ENCODE assay signal across 10 mouse cellular contexts in the genomic region with DNA sequence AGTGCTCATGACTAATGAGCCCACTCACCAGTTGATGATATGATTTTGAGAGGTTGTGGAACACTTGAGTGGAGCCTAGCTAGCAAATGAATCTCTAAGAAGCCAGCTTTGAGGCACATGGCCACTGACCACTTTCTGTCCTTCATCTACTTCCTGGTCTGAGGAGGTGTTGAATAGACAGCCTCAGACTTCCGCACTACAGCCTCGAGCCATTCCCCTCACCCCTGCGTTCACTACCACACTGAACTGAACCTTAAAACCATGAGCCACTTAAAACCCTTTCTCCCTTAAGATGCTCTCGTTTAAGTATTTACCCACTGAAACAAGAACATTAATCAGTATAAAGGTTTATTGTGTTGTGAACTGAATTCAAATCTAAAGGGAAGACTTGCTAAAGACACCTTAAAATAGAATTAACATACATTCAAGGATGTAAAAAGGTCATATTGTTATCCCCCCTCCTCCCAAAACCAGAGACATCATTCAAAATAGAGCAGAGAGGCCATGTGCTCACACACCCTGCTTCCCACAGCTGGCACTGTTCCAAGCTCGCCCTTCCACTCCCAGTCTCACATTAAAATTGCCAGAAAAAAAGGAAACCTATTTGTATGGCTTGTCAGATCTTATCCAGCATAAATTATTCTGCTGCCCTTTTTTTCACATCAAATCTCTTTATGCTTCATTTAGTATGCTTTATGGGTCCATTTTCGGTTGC.
DNase-seq lines count a peak whose midpoint lies in the region; ATAC-seq and TF ChIP-seq lines count a peak whose summit lies in the region.
"Had no signal": no experiment of that assay in that cellular context is flagged by ENCODE, and none has a peak within 500 bp of the region (broad histone marks: within the 10 kb centered on the region; RNA-seq: fewer than 3 reads in every experiment).

No protein-coding gene starts in this region.

- no peak overlapping the region for H3K4me3 ChIP-seq in stomach, embryonic 14.5 days (ENCODE audit: low read depth, low read length)
- no peak overlapping the region for H3K4me3 ChIP-seq in stomach, postnatal 0 days (ENCODE audit: low read depth, low read length)
- H3K4me3 ChIP-seq: liver, embryonic 15.5 days had no signal

- no peak overlapping the region for H3K4me2 ChIP-seq in stomach, embryonic 14.5 days (replicated peaks; ENCODE audit: low read depth, low read length)
- H3K4me2 ChIP-seq in stomach, postnatal 0 days (replicated peaks; ENCODE audit: low read depth), result no peak overlapping the region
- H3K4me2 ChIP-seq: liver, embryonic 15.5 days had no signal

- no peak overlapping the region for H3K27ac ChIP-seq in stomach, embryonic 14.5 days (ENCODE audit: low read length)
- H3K27ac ChIP-seq in stomach, postnatal 0 days (replicated peaks), result no peak overlapping the region
- H3K27ac ChIP-seq: liver, embryonic 15.5 days had no signal

- no peak overlapping the region for H3K9ac ChIP-seq in stomach, embryonic 14.5 days (replicated peaks; ENCODE audit: low read depth, low read length)
- no peak overlapping the region for H3K9ac ChIP-seq in stomach, postnatal 0 days (ENCODE audit: low read length)
- H3K9ac ChIP-seq: liver, embryonic 15.5 days had no signal

- 0 out of 2 replicates have a peak, but pooled peaks have one; percentile 28 for ATAC-seq in stomach, embryonic 14.5 days (ENCODE audit: insufficient number of reproducible peaks, insufficient read depth, low FRiP score, low read depth)
- no peak for ATAC-seq in stomach, postnatal 0 days (ENCODE audit: low FRiP score, low TSS enrichment)

- no peak for TF ChIP-seq EP300 in stomach, postnatal 0 days (optimal IDR thresholded peaks at IDR 0.05)

- no peaks in the 10 kb centered on the region for H3K27me3 ChIP-seq in stomach, embryonic 14.5 days (ENCODE audit: control insufficient read depth, insufficient read depth, low read length)
- H3K27me3 ChIP-seq in stomach, postnatal 0 days (ENCODE audit: control insufficient read depth, insufficient read depth, low read length), result no peaks in the 10 kb centered on the region
- H3K27me3 ChIP-seq: liver, embryonic 15.5 days had no signal

- intact Hi-C loops in gastrocnemius, postnatal 14 days (cut with DNase I; ENCODE audit: low total_unique reads), result no loop called here

- H3K9me3 ChIP-seq in stomach, embryonic 14.5 days (ENCODE audit: control insufficient read depth, low read depth, low read length), result no peaks in the 10 kb centered on the region
- H3K9me3 ChIP-seq in stomach, postnatal 0 days (ENCODE audit: control insufficient read depth, low read length), result no peaks in the 10 kb centered on the region
- H3K9me3 ChIP-seq: liver, embryonic 15.5 days had no signal

- DNase-seq in gastrocnemius, postnatal 10 days, result peak; percentile 9
- no peak for DNase-seq in gastrocnemius, postnatal 14 days
- DNase-seq in stomach, postnatal 0 days (ENCODE audit: low spot score), result no peak
- peak; percentile 13 to 40 for DNase-seq in kidney, postnatal 25 days
- DNase-seq in retina, postnatal 1 day, result peak; percentile 60
- DNase-seq in layer of hippocampus, postnatal 14 days (ENCODE audit: low spot score in 2 of 2), result no peak
- no peak for DNase-seq in c-Kit-positive CD71-positive TER-119-positive erythroid progenitor cells, embryonic 14.5 days (ENCODE audit: low spot score)
- DNase-seq: heart, postnatal 14 days had no signal

- no peak for TF ChIP-seq CTCF in stomach, postnatal 0 days (IDR thresholded peaks at IDR 0.05; ENCODE audit: low read depth)

- H3K36me3 ChIP-seq in stomach, embryonic 14.5 days (ENCODE audit: control insufficient read depth, insufficient read depth, low read length), result no peaks in the 10 kb centered on the region
- no peaks in the 10 kb centered on the region for H3K36me3 ChIP-seq in stomach, postnatal 0 days (ENCODE audit: control insufficient read depth, insufficient read depth, low read length)
- H3K36me3 ChIP-seq: liver, embryonic 15.5 days had no signal

- no peaks in the 10 kb centered on the region for H3K4me1 ChIP-seq in stomach, embryonic 14.5 days (ENCODE audit: control insufficient read depth, insufficient read depth, low read length)
- H3K4me1 ChIP-seq in stomach, postnatal 0 days (replicated peaks; ENCODE audit: control insufficient read depth, insufficient read depth), result no peaks in the 10 kb centered on the region
- H3K4me1 ChIP-seq: liver, embryonic 15.5 days had no signal

- 46% methylated on average over 6 of the region's 6 CpGs for WGBS in stomach, embryonic 14.5 days
- WGBS in stomach, postnatal 0 days, result 46% methylated on average over 6 of the region's 6 CpGs

Comparison
In these comparisons a context has a peak if more than half of its experiments do, and no peak if none do; other contexts are left out.
1. DNase-seq: peak in gastrocnemius, postnatal 10 days (single experiment), kidney, postnatal 25 days (2 of 2) and retina, postnatal 1 day (single experiment); none in gastrocnemius, postnatal 14 days (single experiment), stomach, postnatal 0 days (single experiment), layer of hippocampus, postnatal 14 days (0 of 2) and c-Kit-positive CD71-positive TER-119-positive erythroid progenitor cells, embryonic 14.5 days (single experiment).